Mouse (Mus musculus) left cerebral cortex, postnatal 4 days (tissue): ENCODE data around the gene Ulk4. TPM values are rescaled to one million over a fixed set of nuclear protein-coding genes. Genes with fewer than 3 reads are reported as not detected.

Experiments used
- DNase-seq: peaks from one replicate; pipeline ENCODE4 v3.0.0-alpha.2; 2022
- intact Hi-C: fragments of 180-260 bp; cut with DNase I; formaldehyde crosslinking; loops from one replicate; pipeline ENCODE4 v1.15.1; 2025
- total RNA-seq, 2 experiments: library from RNA; stranded (reverse); gene quantifications; 2 replicates each; pipeline ENCODE4 v1.2.3; 2021

The Ulk4 gene
- total RNA-seq, 2 experiments from 2014 or later, result 7.9 to 8.0 TPM

GRCm38 (mm10) chr9:121265307-121265706, 11.7 kb downstream of the Ulk4 start:
- intact Hi-C loops, result loop anchor here (10.0 kb wide), 1 partner anchor 189 kb away; no protein-coding TSS in a partner anchor
- DNase-seq, result no peak

- DNase-seq, result no peak
- intact Hi-C loops, result no loop called here
These were observed 19.9 kb downstream of the Ulk4 start for GRCm38 (mm10) chr9:121257106-121257505.

- DNase-seq, result no peak
- intact Hi-C loops, result no loop called here
These were observed 22.2 kb downstream of the Ulk4 start for GRCm38 (mm10) chr9:121254761-121255160.

GRCm38 (mm10) chr9:121253983-121254382, 23.0 kb downstream of the Ulk4 start:
- DNase-seq, result no peak
- intact Hi-C loops, result no loop called here

GRCm38 (mm10) chr9:121250854-121251253, 26.1 kb downstream of the Ulk4 start:
- DNase-seq, result no peak

GRCm38 (mm10) chr9:121249805-121250204, 27.2 kb downstream of the Ulk4 start:
- intact Hi-C loops, result no loop called here
- DNase-seq, result no peak

More at GRCm38 (mm10) chr9:121250854-121251253, 26.1 kb downstream of the Ulk4 start:
- intact Hi-C loops, result no loop called here

- intact Hi-C loops, result no loop called here
- DNase-seq, result peak; percentile 91
These were observed 28.8 kb downstream of the Ulk4 start for GRCm38 (mm10) chr9:121247956-121248775.

- no peak for DNase-seq
- intact Hi-C loops, result no loop called here
These were observed 29.9 kb downstream of the Ulk4 start for GRCm38 (mm10) chr9:121247047-121247446.

GRCm38 (mm10) chr9:121242331-121242730, 34.7 kb downstream of the Ulk4 start:
- intact Hi-C loops, result loop anchor here (5.0 kb wide), 1 partner anchor 655 kb away; no protein-coding TSS in a partner anchor
- no peak for DNase-seq

- intact Hi-C loops, result loop anchor here (5.0 kb wide), 1 partner anchor 655 kb away; no protein-coding TSS in a partner anchor
- DNase-seq, result no peak
These were observed 35.2 kb downstream of the Ulk4 start for GRCm38 (mm10) chr9:121241806-121242205.

GRCm38 (mm10) chr9:121241366-121241765, 35.6 kb downstream of the Ulk4 start:
- intact Hi-C loops, result loop anchor here (5.0 kb wide), 1 partner anchor 654 kb away; no protein-coding TSS in a partner anchor
- DNase-seq, result no peak

GRCm38 (mm10) chr9:121240242-121240641, 36.8 kb downstream of the Ulk4 start:
- DNase-seq, result peak; percentile 30
- intact Hi-C loops, result loop anchor here (5.0 kb wide), 1 partner anchor 653 kb away; no protein-coding TSS in a partner anchor

GRCm38 (mm10) chr9:121239571-121239970, 37.4 kb downstream of the Ulk4 start:
- no peak for DNase-seq
- intact Hi-C loops, result no loop called here

- intact Hi-C loops, result no loop called here
- DNase-seq, result no peak
These were observed 58.4 kb downstream of the Ulk4 start for GRCm38 (mm10) chr9:121218636-121219035.

- intact Hi-C loops, result no loop called here
- no peak for DNase-seq
These were observed 58.8 kb downstream of the Ulk4 start for GRCm38 (mm10) chr9:121218230-121218629.

- DNase-seq, result no peak
- intact Hi-C loops, result no loop called here
These were observed 59.3 kb downstream of the Ulk4 start for GRCm38 (mm10) chr9:121217742-121218141.

GRCm38 (mm10) chr9:121216536-121217320, 60.3 kb downstream of the Ulk4 start:
- intact Hi-C loops, result no loop called here
- no peak for DNase-seq

- intact Hi-C loops, result no loop called here
- DNase-seq, result peak; percentile 76
These were observed 61.5 kb downstream of the Ulk4 start for GRCm38 (mm10) chr9:121215349-121216000.

GRCm38 (mm10) chr9:121212322-121212721, 64.7 kb downstream of the Ulk4 start:
- intact Hi-C loops, result no loop called here
- no peak for DNase-seq

- DNase-seq, result no peak
- intact Hi-C loops, result no loop called here
These were observed 72.0 kb downstream of the Ulk4 start for GRCm38 (mm10) chr9:121205046-121205445.
